Mouse (Mus musculus): ENCODE measurements around the gene 1700066M21Rik.

DNA sequence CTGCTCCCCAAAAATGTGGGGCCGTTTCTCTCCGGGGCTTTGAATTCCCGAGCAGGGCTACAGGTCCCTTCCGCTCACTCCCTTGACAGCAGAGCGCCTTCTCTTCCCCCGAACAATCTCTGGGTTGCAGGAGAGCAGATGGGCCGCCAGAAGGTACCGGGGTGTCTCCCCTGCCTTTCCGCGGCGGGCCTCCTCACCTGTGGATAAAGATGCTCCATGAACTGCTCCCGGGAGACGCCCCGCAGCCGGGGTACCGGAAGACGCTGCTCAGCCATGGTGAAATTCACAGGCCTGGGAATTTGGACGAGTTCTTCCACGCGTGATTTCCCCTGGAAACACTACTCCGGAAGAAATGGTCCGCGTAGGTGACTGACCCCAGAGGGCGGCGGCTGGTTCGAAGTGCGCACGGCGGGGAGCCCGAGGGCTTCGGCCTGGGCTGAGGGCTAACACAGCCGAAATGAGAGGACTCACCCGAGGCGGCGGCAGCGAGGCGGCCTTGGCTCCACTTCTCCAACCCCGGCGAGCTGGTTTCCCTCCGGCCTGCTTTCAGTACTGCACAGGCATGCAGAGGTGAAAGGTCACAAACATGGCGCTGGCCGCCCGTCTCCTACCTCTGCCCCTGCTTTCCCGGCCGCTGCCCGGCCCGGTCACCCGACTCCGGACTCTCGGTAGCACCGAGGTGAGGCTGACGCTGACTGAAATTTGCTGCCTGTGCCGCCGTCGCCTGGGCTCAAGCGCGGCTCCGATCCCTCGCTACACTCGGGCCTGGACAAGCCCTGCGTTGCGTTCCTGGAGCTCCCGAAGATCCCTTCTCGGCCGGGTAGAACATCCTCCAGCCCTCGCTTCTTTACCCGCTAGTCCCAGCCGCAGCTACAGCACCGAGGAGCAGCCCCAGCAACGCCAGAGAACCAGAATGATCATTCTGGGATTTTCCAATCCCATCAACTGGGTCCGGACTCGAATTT lies 29.0 kb downstream of the 1700066M21Rik start, which contains the start of the genes Maip1 and Tyw5:
- TF ChIP-seq CTCF (IDR thresholded peaks at IDR 0.05; ENCODE audit: borderline replicate concordance, insufficient read depth, low read depth, low read length), result no peak
- TF ChIP-seq POLR2A (IDR thresholded peaks at IDR 0.05; ENCODE audit: borderline replicate concordance, insufficient read depth, low read length), result peak; percentile 25; the same call in 1 of the 2 replicates

Measured in cerebellum, adult 2 months (tissue).